Mouse (Mus musculus): ENCODE measurements around the gene Nyap2. TPM values are rescaled to one million over a fixed set of nuclear protein-coding genes. Genes with fewer than 3 reads are reported as not detected.
A peak's percentile ranks its signal among the peaks of the same experiment; 100 is the strongest.

Gene Nyap2
- polyA plus RNA-seq, 1 experiment, result not detected

DNA sequence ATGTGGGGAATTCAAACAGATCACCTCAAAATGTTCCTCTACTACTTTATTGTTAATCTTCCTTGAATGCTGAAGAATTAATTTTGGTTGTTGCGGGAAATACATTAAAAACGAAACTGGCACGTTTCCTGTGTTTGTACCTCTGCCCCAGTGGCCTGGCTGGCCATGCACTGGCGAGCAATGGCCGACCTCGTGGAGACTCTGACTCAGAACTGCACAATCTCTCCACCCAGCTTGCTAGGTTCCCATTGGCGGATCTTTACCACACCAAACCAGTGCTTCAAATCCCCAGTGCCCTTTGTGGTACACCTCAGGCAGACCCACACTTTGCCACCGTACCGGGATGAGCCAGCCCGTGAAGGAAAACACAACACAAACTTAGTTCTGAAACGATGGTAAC lies 173.3 kb downstream of the Nyap2 start:
- no peaks in the 10 kb centered on the region for H3K4me1 ChIP-seq (ENCODE audit: control insufficient read depth, insufficient read depth, low read length)
- TF ChIP-seq CTCF (IDR thresholded peaks at IDR 0.05; ENCODE audit: insufficient read depth, low read length), result no peak
- TF ChIP-seq POLR2A (IDR thresholded peaks at IDR 0.05; ENCODE audit: borderline replicate concordance, extremely low read depth, low read depth, low read length), result no peak
- no peak overlapping the region for H3K4me3 ChIP-seq (replicated peaks; ENCODE audit: extremely low read depth, low read depth, low read length)
- DNase-seq, result no peak
- WGBS, result 84% methylated on average over 11 of the region's 11 CpGs

DNA sequence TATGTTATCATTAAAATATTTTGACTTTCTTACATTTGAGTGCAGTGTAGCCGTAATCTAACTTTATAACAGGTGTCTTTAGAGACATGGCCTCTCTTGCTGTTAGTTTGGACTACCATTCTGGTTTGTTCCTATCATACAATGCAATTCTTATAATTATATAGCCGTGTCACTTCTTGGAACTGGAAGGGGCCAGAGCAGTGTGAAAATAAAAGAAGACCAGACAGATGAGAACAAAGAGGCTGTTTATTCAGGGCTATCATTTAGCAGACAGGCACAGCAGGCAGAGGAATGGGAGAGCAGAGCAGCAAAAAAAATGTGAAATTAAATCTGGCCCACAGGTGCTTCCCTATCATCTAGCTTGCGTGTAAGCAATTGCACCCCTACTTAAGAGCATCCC lies 189.7 kb downstream of the Nyap2 start:
- DNase-seq, result no peak
- TF ChIP-seq POLR2A (IDR thresholded peaks at IDR 0.05; ENCODE audit: borderline replicate concordance, extremely low read depth, low read depth, low read length) (no peak), CTCF (IDR thresholded peaks at IDR 0.05; ENCODE audit: insufficient read depth, low read length) (no peak)
- 63% methylated on average over 3 of the region's 3 CpGs for WGBS
- no peak overlapping the region for H3K4me3 ChIP-seq (replicated peaks; ENCODE audit: extremely low read depth, low read depth, low read length)
- H3K4me1 ChIP-seq (ENCODE audit: control insufficient read depth, insufficient read depth, low read length), result no peaks in the 10 kb centered on the region

DNA sequence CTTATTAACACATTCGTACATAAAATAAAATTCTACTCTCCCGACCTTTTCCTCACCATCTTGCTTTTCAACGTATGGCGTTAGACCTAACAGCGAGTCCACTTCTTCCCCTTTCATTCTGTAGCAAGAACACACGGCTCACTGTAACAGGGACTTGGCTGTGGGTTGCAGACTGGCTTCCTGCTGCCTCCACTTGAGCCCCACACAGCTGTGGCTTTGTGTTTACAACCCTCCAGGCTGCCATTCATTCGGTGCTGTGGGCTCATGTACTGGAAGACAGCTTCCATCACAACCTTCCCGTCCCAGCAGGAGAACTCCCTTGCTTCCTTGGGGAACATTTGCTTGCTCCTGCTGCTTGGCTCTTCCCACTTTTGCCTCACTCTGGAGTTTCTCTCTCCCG lies 204.2 kb downstream of the Nyap2 start:
- TF ChIP-seq CTCF (IDR thresholded peaks at IDR 0.05; ENCODE audit: insufficient read depth, low read length) (no peak), POLR2A (IDR thresholded peaks at IDR 0.05; ENCODE audit: borderline replicate concordance, extremely low read depth, low read depth, low read length) (no peak)
- no peaks in the 10 kb centered on the region for H3K4me1 ChIP-seq (ENCODE audit: control insufficient read depth, insufficient read depth, low read length)
- no peak overlapping the region for H3K4me3 ChIP-seq (replicated peaks; ENCODE audit: extremely low read depth, low read depth, low read length)
- WGBS, result 39% methylated on average over 9 of the region's 9 CpGs
- no peak for DNase-seq

DNA sequence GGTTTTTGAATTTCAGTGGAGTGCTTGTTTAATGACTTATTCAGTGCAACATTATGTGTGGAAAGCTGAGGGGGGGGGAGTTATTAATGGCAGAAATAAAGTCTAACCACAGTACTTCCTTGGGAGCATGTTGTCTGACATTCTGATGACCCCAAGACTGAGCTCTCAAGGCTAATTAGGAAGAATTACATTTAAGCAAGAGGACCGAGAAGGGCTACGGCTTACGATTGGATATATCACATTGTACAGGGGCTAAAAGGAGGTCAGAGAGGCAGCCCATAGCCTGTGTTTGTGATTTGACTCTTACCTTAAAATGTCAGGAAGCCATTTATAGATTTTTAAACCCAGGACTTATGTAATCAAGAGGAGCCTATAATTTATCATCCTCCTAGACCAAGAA lies 208.9 kb downstream of the Nyap2 start:
- no peak for DNase-seq
- Histone ChIP-seq H3K4me3 (replicated peaks; ENCODE audit: extremely low read depth, low read depth, low read length) (no peak overlapping the region), H3K4me1 (ENCODE audit: control insufficient read depth, insufficient read depth, low read length) (no peaks in the 10 kb centered on the region)
- no peak for TF ChIP-seq CTCF (IDR thresholded peaks at IDR 0.05; ENCODE audit: insufficient read depth, low read length)
- TF ChIP-seq POLR2A (IDR thresholded peaks at IDR 0.05; ENCODE audit: borderline replicate concordance, extremely low read depth, low read depth, low read length), result no peak
- WGBS, result 69% methylated on average over 3 of the region's 3 CpGs

DNA sequence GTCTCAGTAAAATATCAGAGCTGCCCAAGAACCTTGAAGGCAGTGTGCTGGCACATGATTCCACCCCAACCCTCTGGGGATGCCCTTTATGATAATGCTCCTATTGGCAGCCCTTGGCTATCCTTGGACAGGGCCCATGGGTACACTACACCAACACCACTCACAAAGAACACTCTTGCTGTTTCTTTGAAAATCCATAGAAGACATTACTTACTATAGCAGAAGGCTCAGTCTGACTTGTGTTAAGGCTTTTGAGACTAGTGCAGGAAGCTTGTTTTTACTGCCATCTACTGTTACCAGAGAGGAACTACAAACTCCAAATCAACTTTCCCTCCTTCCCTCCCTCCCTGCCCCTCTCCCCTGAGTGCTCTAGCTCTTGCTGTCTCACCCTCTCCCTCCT lies 210.3 kb downstream of the Nyap2 start:
- H3K4me3 ChIP-seq (replicated peaks; ENCODE audit: extremely low read depth, low read depth, low read length), result no peak overlapping the region
- TF ChIP-seq CTCF (IDR thresholded peaks at IDR 0.05; ENCODE audit: insufficient read depth, low read length) (peak; percentile 13; the same call in 1 of the 2 replicates), POLR2A (IDR thresholded peaks at IDR 0.05; ENCODE audit: borderline replicate concordance, extremely low read depth, low read depth, low read length) (no peak)
- H3K4me1 ChIP-seq (ENCODE audit: control insufficient read depth, insufficient read depth, low read length), result no peaks in the 10 kb centered on the region
- DNase-seq, result peak; percentile 2

DNA sequence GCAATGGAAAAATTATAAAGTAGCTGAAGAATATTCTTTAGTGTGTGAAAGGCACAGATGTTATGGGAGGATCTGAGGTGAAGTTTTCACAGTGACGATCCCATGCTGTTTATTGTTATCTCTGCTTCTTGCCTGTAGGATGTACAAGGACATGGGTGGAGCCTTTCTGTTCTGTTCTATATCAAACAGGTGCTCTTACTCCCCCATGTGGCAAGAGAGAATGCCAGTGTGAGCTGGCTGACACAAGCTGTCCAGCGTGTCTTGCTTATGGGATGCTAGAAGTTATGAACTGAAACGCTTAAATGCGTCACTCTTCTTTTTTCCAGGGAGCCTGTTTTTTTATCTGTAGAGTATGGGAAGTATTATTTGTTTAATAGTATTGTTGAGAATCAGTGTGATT lies 224.0 kb downstream of the Nyap2 start:
- H3K4me3 ChIP-seq (replicated peaks; ENCODE audit: extremely low read depth, low read depth, low read length), result no peak overlapping the region
- TF ChIP-seq CTCF (IDR thresholded peaks at IDR 0.05; ENCODE audit: insufficient read depth, low read length), result 0 out of 2 replicates have a peak, but pooled peaks have one; percentile 4
- TF ChIP-seq POLR2A (IDR thresholded peaks at IDR 0.05; ENCODE audit: borderline replicate concordance, extremely low read depth, low read depth, low read length), result no peak
- WGBS, result 39% methylated on average over 4 of the region's 4 CpGs
- H3K4me1 ChIP-seq (ENCODE audit: control insufficient read depth, insufficient read depth, low read length), result no peaks in the 10 kb centered on the region
- no peak for DNase-seq

DNA sequence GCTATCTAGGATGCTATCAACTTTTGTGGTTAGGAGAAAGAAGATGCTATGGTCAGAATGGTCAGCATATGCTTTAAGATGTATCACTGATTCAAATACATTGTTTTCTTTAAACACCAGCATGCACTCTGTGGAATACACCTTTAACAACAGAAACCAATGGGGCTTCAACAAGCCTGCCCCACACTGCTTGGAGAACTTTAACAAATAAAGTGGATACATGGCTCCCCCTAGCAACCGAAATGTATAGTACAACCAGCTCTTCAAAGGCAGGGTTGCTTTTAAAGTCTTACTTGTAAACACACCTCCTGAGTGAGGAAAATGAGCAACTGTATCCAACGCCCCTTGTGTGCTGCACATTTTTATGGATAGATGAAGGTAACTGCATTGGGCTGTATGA lies 224.9 kb downstream of the Nyap2 start:
- DNase-seq, result no peak
- TF ChIP-seq CTCF (IDR thresholded peaks at IDR 0.05; ENCODE audit: insufficient read depth, low read length) (no peak), POLR2A (IDR thresholded peaks at IDR 0.05; ENCODE audit: borderline replicate concordance, extremely low read depth, low read depth, low read length) (no peak)
- Histone ChIP-seq H3K4me1 (ENCODE audit: control insufficient read depth, insufficient read depth, low read length) (no peaks in the 10 kb centered on the region), H3K4me3 (replicated peaks; ENCODE audit: extremely low read depth, low read depth, low read length) (no peak overlapping the region)
- WGBS, result 6% methylated on average over 2 of the region's 2 CpGs

DNA sequence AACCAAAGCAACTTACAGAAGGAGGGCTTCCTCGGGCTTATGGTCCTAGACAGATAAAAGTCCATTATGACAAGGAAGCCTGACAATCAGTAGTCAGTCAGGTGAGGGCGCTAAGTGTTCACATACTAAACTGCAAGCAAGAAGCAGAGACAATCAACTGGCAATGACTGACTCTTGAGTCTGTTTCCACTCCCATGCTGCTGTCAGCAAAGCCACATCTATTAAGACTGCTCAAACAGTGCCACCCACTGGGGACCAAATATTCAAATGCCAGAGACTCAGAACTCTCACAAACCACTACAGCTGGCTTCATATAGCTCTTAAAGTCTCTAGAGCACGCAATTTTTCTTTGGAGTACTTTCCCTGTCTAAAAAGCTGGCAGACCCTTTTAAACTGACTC lies 226.6 kb downstream of the Nyap2 start:
- TF ChIP-seq CTCF (IDR thresholded peaks at IDR 0.05; ENCODE audit: insufficient read depth, low read length) (no peak), POLR2A (IDR thresholded peaks at IDR 0.05; ENCODE audit: borderline replicate concordance, extremely low read depth, low read depth, low read length) (no peak)
- 50% methylated on average over 3 of the region's 3 CpGs for WGBS
- no peak for DNase-seq
- no peak overlapping the region for H3K4me3 ChIP-seq (replicated peaks; ENCODE audit: extremely low read depth, low read depth, low read length)
- H3K4me1 ChIP-seq (ENCODE audit: control insufficient read depth, insufficient read depth, low read length), result no peaks in the 10 kb centered on the region

DNA sequence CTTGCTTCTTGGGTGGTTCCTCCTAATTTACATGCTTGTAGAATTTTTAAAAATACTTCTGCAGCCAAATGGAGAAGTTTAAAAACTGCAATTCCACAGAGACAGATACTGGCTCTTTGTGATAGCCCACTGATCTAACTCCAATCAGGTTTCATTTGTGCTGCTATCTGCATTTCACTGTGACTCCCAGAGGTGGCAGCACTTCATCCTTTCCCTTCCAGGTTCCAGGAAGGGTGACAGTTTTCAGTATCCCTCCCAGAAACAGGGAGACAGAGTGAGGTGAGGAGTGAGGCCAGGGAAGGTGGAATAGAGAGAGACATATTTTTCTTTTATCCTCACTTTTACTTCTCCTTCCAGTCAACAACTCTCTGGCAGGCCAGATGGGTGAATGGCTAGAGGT lies 230.7 kb downstream of the Nyap2 start:
- no peak for TF ChIP-seq POLR2A (IDR thresholded peaks at IDR 0.05; ENCODE audit: borderline replicate concordance, extremely low read depth, low read depth, low read length)
- no peak for TF ChIP-seq CTCF (IDR thresholded peaks at IDR 0.05; ENCODE audit: insufficient read depth, low read length)
- H3K4me3 ChIP-seq (replicated peaks; ENCODE audit: extremely low read depth, low read depth, low read length), result no peak overlapping the region
- H3K4me1 ChIP-seq (ENCODE audit: control insufficient read depth, insufficient read depth, low read length), result no peaks in the 10 kb centered on the region
- DNase-seq, result no peak

DNA sequence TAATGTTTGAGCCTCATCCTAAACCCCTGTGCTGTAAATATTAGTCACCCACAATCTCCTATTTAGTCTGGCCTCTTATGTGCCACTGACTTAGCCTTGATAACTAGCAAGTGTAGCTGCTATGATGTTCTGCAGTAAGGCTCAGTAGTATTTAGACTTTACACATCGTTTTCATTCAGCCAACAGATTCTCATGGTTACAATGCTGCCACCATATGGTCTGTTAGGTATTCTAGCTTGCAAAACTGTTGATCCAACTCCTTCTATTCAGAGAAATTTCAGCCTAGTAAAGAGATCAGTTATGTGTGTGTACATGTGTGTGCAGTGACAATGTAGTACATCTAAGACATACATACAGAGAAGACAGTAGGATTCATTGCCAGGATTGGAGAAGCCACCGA lies 231.2 kb downstream of the Nyap2 start:
- TF ChIP-seq POLR2A (IDR thresholded peaks at IDR 0.05; ENCODE audit: borderline replicate concordance, extremely low read depth, low read depth, low read length) (no peak), CTCF (IDR thresholded peaks at IDR 0.05; ENCODE audit: insufficient read depth, low read length) (no peak)
- Histone ChIP-seq H3K4me3 (replicated peaks; ENCODE audit: extremely low read depth, low read depth, low read length) (no peak overlapping the region), H3K4me1 (ENCODE audit: control insufficient read depth, insufficient read depth, low read length) (no peaks in the 10 kb centered on the region)
- no peak for DNase-seq
- 44% methylated on average over 2 of the region's 2 CpGs for WGBS

Data from lung, adult 2 months (tissue).